Mouse (Mus musculus): ENCODE results near the gene 4933409G03Rik. TPM values are rescaled to one million over a fixed set of nuclear protein-coding genes. Genes with fewer than 3 reads are reported as not detected.
"Not testable (repeated sequence)": the region's sequence is repeated elsewhere in the genome, so short reads cannot be mapped to it uniquely, and the experiment has no call there.

4933409G03Rik gene
- polyA plus RNA-seq (2014; fragmentation: Nextera tagmentation; extraction: Ambion mirVana): not detected in 2 replicates

GRCm38 (mm10) chr2:68582113-68582512, at the start of gene 4933409G03Rik:
4933409G03Rik (plus strand) TSS chr2:68582413.
- no peak for ATAC-seq (ENCODE audit: low FRiP score, low TSS enrichment)
- Histone ChIP-seq H3K4me3 (ENCODE audit: low read length) (no peak within 1 kb of the TSS), H3K27ac (ENCODE audit: low read depth, low read length) (no peak within 1 kb of the TSS), H3K27me3 (ENCODE audit: control insufficient read depth, insufficient read depth, low read length) (no peaks in the 10 kb centered on the region), H3K36me3 (ENCODE audit: control insufficient read depth, insufficient read depth, low read length) (no peaks in the 10 kb centered on the region), H3K9ac (ENCODE audit: low read depth, low read length) (no peak within 1 kb of the TSS), H3K4me1 (ENCODE audit: control insufficient read depth, insufficient read depth, low read length) (no peaks in the 10 kb centered on the region), H3K9me3 (ENCODE audit: control insufficient read depth, low read length) (no peaks in the 10 kb centered on the region), H3K4me2 (replicated peaks; ENCODE audit: low read depth, low read length) (no peak within 1 kb of the TSS)
- 66% methylated on average over 5 of the region's 5 CpGs for WGBS

GRCm38 (mm10) chr2:68544190-68544589, 38.0 kb upstream of the 4933409G03Rik start:
- Histone ChIP-seq H3K36me3 (ENCODE audit: control insufficient read depth, insufficient read depth, low read length) (no peaks in the 10 kb centered on the region), H3K4me3 (ENCODE audit: low read length) (no peak overlapping the region), H3K4me1 (ENCODE audit: control insufficient read depth, insufficient read depth, low read length) (no peaks in the 10 kb centered on the region), H3K9ac (ENCODE audit: low read depth, low read length) (no peak overlapping the region), H3K4me2 (replicated peaks; ENCODE audit: low read depth, low read length) (no peak overlapping the region), H3K27ac (ENCODE audit: low read depth, low read length) (no peak overlapping the region), H3K27me3 (ENCODE audit: control insufficient read depth, insufficient read depth, low read length) (no peaks in the 10 kb centered on the region), H3K9me3 (ENCODE audit: control insufficient read depth, low read length) (no peaks in the 10 kb centered on the region)
- ATAC-seq (ENCODE audit: low FRiP score, low TSS enrichment): peak; percentile 52; the same call in 1 of the 2 replicates
- 45% methylated on average over 2 of the region's 2 CpGs for WGBS

- Histone ChIP-seq H3K9me3 (ENCODE audit: control insufficient read depth, low read length) (no peaks in the 10 kb centered on the region), H3K36me3 (ENCODE audit: control insufficient read depth, insufficient read depth, low read length) (no peaks in the 10 kb centered on the region), H3K4me2 (replicated peaks; ENCODE audit: low read depth, low read length) (no peak overlapping the region), H3K4me1 (ENCODE audit: control insufficient read depth, insufficient read depth, low read length) (no peaks in the 10 kb centered on the region), H3K27me3 (ENCODE audit: control insufficient read depth, insufficient read depth, low read length) (no peaks in the 10 kb centered on the region), H3K4me3 (ENCODE audit: low read length) (no peak overlapping the region), H3K9ac (ENCODE audit: low read depth, low read length) (no peak overlapping the region), H3K27ac (ENCODE audit: low read depth, low read length) (no peak overlapping the region)
- 75% methylated on average over 4 of the region's 4 CpGs for WGBS
- ATAC-seq (ENCODE audit: low FRiP score, low TSS enrichment): no peak
Observed at GRCm38 (mm10) chr2:68560821-68561220, 21.4 kb upstream of the 4933409G03Rik start.

GRCm38 (mm10) chr2:68563331-68563730, 18.9 kb upstream of the 4933409G03Rik start:
- peak; percentile 57; the same call in 1 of the 2 replicates for ATAC-seq (ENCODE audit: low FRiP score, low TSS enrichment)
- no peaks in the 10 kb centered on the region for H3K27me3 ChIP-seq (ENCODE audit: control insufficient read depth, insufficient read depth, low read length)
- 14% methylated on average over 3 of the region's 3 CpGs for WGBS

GRCm38 (mm10) chr2:68568361-68568760, 13.9 kb upstream of the 4933409G03Rik start:
- WGBS: 88% methylated on average over 15 of the region's 15 CpGs
- H3K4me3 ChIP-seq (ENCODE audit: low read length): no peak overlapping the region
- no peaks in the 10 kb centered on the region for H3K27me3 ChIP-seq (ENCODE audit: control insufficient read depth, insufficient read depth, low read length)
- H3K27ac ChIP-seq (ENCODE audit: low read depth, low read length): no peak overlapping the region
- no peak for ATAC-seq (ENCODE audit: low FRiP score, low TSS enrichment)
- no peak overlapping the region for H3K9ac ChIP-seq (ENCODE audit: low read depth, low read length)
- H3K4me2 ChIP-seq (replicated peaks; ENCODE audit: low read depth, low read length): no peak overlapping the region
- H3K9me3 ChIP-seq (ENCODE audit: control insufficient read depth, low read length): no peaks in the 10 kb centered on the region
- H3K4me1 ChIP-seq (ENCODE audit: control insufficient read depth, insufficient read depth, low read length): no peaks in the 10 kb centered on the region
- H3K36me3 ChIP-seq (ENCODE audit: control insufficient read depth, insufficient read depth, low read length): no peaks in the 10 kb centered on the region

More at GRCm38 (mm10) chr2:68563331-68563730, 18.9 kb upstream of the 4933409G03Rik start:
- Histone ChIP-seq H3K27ac (ENCODE audit: low read depth, low read length) (no peak overlapping the region), H3K4me1 (ENCODE audit: control insufficient read depth, insufficient read depth, low read length) (no peaks in the 10 kb centered on the region), H3K4me2 (replicated peaks; ENCODE audit: low read depth, low read length) (no peak overlapping the region), H3K4me3 (ENCODE audit: low read length) (no peak overlapping the region), H3K36me3 (ENCODE audit: control insufficient read depth, insufficient read depth, low read length) (no peaks in the 10 kb centered on the region), H3K9ac (ENCODE audit: low read depth, low read length) (no peak overlapping the region), H3K9me3 (ENCODE audit: control insufficient read depth, low read length) (no peaks in the 10 kb centered on the region)

GRCm38 (mm10) chr2:68572340-68572739, 9.9 kb upstream of the 4933409G03Rik start:
- 31% methylated on average over 4 of the region's 4 CpGs for WGBS
- H3K4me1 ChIP-seq (ENCODE audit: control insufficient read depth, insufficient read depth, low read length): no peaks in the 10 kb centered on the region
- no peak overlapping the region for H3K9ac ChIP-seq (ENCODE audit: low read depth, low read length)
- H3K9me3 ChIP-seq (ENCODE audit: control insufficient read depth, low read length): no peaks in the 10 kb centered on the region
- no peak overlapping the region for H3K27ac ChIP-seq (ENCODE audit: low read depth, low read length)
- no peak overlapping the region for H3K4me2 ChIP-seq (replicated peaks; ENCODE audit: low read depth, low read length)
- H3K27me3 ChIP-seq (ENCODE audit: control insufficient read depth, insufficient read depth, low read length): no peaks in the 10 kb centered on the region
- no peak overlapping the region for H3K4me3 ChIP-seq (ENCODE audit: low read length)
- no peaks in the 10 kb centered on the region for H3K36me3 ChIP-seq (ENCODE audit: control insufficient read depth, insufficient read depth, low read length)
- no peak for ATAC-seq (ENCODE audit: low FRiP score, low TSS enrichment)

GRCm38 (mm10) chr2:68592765-68593164, 10.6 kb downstream of the 4933409G03Rik start:
- H3K4me3 ChIP-seq (ENCODE audit: low read length): no peak overlapping the region
- H3K9ac ChIP-seq (ENCODE audit: low read depth, low read length): no peak overlapping the region
- H3K9me3 ChIP-seq (ENCODE audit: control insufficient read depth, low read length): no peaks in the 10 kb centered on the region
- no peak for ATAC-seq (ENCODE audit: low FRiP score, low TSS enrichment)
- H3K27me3 ChIP-seq (ENCODE audit: control insufficient read depth, insufficient read depth, low read length): no peaks in the 10 kb centered on the region
- H3K4me1 ChIP-seq (ENCODE audit: control insufficient read depth, insufficient read depth, low read length): no peaks in the 10 kb centered on the region
- H3K4me2 ChIP-seq (replicated peaks; ENCODE audit: low read depth, low read length): no peak overlapping the region
- no peaks in the 10 kb centered on the region for H3K36me3 ChIP-seq (ENCODE audit: control insufficient read depth, insufficient read depth, low read length)
- H3K27ac ChIP-seq (ENCODE audit: low read depth, low read length): no peak overlapping the region
- WGBS: 34% methylated on average over 3 of the region's 3 CpGs

GRCm38 (mm10) chr2:68656186-68656585, 74.0 kb downstream of the 4933409G03Rik start, which contains the start of gene 4932414N04Rik:
4932414N04Rik (plus strand) TSS chr2:68656486.
- not testable (repeated sequence) for H3K36me3 ChIP-seq (ENCODE audit: control insufficient read depth, insufficient read depth, low read length); H3K27me3 ChIP-seq (ENCODE audit: control insufficient read depth, insufficient read depth, low read length); H3K9me3 ChIP-seq (ENCODE audit: control insufficient read depth, low read length); H3K9ac ChIP-seq (ENCODE audit: low read depth, low read length); H3K4me1 ChIP-seq (ENCODE audit: control insufficient read depth, insufficient read depth, low read length); H3K4me2 ChIP-seq (replicated peaks; ENCODE audit: low read depth, low read length); H3K4me3 ChIP-seq (ENCODE audit: low read length); ATAC-seq (ENCODE audit: low FRiP score, low TSS enrichment); H3K27ac ChIP-seq (ENCODE audit: low read depth, low read length)
- WGBS: 78% methylated on average over 1 of the region's 5 CpGs

All from kidney, embryonic 14.5 days (tissue).